Mouse (Mus musculus) 3T3-L1 (cell line): ENCODE measurements around the gene Gm17349.

Experiments
- DNase-seq: peaks from one replicate; pipeline ENCODE4 v3.0.0-alpha.2; 2015; ENCODE audit warnings: low read depth, low spot score

Gm17349 gene

DNA sequence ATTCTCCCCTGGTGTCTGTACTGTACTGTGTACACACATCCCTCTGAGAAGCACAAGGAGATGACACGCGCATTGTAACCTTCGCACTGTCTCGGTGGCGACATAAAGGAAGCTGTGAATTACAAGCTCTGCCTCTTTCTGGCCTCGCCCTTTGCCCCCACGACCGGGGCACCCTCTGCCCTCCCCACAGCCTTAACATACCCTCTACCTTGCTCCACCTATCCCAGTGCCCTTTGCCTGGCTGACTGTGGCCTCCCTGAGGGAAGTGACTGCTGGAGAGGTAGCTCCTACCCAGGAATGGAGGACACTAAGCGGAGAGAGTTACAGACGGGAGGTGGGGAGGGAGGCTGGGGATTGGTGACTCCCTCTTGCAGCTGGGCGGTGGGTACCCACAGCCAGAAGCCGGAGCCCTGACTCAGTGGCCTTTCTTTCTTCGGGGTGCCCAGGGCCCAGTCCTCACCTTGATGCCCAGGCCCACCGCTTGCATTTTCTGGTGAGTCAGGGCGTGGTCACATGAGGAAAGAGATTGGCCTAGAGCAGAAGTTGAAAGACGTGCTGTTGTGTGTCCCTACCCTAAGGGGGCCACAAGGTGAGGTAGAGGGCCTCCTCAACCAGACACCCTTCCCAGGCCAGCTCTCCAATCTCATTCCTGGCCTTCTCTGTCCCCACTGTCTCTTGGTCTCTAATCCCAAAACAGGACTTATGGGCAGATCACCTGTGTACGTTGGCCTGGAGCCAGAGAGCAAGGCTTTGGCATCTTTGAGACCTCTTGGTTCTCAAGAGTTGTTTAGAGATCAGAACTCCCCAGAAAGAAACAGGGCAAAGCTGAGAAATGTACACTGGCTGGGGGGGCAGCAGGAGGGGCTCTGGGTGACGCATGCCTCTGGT, 4.8 kb downstream of the Gm17349 start:
- DNase-seq, result no peak

DNA sequence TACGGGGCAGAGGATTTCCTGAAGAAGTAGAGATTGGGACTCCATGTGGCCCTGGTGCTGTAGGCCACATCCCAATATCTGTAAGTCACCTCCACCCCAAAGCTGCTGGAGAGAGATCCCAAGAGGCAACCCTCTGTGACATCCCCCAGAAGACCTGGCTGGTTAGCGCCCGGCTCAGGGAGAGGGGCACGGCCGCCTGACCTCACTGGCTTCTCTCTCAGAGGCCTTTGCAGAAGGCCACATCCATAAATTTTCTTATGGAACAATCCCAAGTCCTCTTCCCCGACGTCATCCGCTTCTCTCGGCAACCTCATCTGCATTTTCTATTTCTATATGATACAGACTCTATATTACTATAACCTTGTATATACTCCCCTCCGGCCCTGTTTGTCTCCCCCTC, 5.6 kb downstream of the Gm17349 start:
- no peak for DNase-seq

DNA sequence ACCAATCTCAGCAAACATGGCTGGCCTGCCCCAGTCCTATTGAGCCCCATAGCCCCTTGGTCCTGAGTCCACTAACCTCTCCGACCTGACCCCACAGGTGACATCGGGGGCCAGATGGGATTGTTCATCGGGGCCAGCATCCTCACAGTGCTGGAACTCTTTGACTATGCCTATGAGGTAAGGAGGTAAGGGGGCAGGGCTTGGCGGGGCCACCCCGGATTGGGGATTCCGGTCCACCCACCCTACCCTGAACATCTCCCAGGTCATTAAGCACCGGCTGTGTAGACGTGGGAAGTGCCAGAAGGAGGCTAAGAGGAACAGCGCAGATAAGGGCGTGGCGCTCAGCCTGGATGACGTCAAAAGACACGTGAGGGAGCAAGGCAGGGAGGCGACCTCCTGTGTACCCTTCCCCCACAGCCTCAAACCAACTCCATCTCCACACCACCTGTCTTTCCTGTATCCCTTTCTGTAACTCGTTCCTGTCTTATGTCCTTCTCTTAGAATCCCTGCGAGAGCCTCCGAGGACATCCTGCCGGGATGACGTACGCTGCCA, 6.7 kb downstream of the Gm17349 start:
- no peak for DNase-seq

DNA sequence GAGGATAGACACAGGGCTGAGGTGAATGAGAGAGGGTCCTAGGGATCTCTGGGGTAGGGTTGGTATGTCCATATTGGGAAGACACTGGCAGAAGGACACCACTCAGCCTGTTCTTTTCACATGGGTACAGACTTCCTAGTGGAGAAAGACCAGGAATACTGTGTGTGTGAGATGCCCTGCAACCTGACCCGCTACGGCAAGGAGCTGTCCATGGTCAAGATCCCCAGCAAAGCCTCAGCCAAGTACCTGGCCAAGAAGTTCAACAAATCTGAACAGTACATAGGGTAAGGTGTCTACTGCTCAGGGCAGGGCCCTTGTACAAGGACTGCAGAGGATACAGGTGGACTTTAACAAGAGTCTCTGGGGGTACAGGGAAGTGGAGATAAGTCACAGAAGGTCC, 8.0 kb downstream of the Gm17349 start:
- no peak for DNase-seq

DNA sequence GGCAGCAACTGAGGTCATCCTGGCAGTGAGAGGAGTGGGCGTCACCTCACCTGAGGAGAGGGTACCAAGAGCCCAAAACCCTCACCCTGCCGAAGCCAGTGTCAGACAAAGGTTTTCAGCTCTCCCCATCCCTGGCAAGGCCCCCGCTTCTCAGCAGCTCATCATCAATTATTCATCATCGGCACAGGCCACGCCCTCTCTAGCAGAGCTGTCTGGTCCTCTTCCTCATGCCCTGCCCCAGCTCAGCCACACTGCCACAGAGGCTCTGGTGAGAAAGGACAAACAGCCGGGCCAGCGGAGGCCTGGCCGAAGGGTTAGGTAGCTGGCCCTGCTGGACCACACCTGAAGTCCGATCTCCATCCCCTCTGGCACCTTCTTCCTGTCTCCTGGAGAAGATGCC, 13.3 kb downstream of the Gm17349 start:
- no peak for DNase-seq

DNA sequence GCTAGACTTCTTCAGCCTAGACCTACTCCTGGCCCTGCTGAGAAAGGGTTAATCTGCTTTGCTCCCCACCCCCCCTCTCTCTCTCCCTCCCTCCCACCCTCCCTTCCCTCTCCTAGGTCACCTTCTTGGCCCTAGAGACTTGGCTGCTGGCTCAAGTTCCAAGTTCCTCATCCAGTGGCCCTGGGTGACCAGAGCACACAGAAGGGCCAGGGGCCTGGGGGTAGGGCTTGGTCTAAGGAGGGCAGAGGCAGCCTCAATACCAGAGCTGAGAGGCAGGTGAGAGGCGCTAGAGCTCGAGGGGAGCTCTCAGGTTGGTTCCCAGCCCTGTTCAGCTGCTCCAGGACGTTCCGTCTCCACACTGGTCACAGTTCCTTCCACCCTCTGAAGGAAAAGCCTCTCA, 14.4 kb downstream of the Gm17349 start:
- no peak for DNase-seq

DNA sequence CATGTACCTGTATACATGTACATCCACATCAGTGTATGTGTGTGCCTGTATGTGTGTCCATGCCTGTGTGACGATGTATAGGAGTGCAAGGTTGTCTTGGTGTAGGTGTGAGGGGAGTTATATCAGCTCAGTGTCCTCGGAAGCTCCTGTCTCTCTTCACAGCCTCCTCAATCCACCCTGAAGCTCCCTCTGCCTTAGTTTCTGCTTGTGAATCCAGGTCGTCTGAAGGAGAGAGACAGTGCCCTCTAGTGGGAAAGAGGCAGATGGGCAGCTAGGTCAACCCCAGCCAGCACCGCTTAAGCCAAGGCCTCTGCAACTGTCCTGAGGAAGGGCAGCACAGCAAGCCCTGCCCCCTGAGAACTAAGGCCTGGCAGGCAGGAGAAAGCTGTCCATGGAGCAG, 16.6 kb downstream of the Gm17349 start:
- peak; percentile 88 for DNase-seq

DNA sequence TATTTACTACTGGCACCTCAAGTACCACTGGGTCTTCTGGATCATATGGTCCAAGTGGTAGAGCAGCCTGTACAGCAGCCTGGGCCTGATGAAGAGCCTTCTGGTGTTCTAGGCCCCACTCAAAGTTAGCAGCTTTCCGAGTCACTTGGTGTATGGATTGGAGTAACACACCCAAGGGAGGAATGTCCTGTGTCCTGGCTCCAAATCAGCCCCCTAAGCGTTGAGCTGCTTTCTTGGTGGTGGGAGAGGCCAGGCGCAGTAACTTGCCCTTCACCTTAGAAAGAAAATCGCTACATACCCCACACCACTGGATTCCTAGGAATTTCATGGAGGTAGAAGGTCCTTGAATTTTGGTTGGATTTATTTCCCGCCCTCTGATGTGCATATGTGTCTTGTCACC, 21.1 kb downstream of the Gm17349 start:
- DNase-seq, result no peak

DNA sequence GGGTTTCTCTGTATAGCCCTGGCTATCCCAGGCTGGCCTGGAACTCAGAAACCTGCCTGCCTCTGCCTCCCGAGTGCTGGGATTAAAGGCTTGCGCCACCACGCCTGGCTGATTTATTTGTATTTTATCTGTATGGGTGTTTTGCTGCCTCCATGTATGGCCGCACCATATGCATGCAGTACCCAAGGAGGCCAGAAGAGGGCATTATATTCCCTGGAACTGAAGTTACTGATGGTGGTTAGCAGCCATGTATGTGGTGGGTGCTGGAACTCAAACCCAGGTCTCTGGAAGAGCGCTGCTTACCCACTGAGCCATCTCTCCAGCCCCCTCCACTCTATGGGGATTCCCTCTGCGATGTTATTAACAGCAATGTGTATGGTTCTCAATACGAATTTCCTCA, 22.4 kb downstream of the Gm17349 start:
- DNase-seq, result peak; percentile 38

DNA sequence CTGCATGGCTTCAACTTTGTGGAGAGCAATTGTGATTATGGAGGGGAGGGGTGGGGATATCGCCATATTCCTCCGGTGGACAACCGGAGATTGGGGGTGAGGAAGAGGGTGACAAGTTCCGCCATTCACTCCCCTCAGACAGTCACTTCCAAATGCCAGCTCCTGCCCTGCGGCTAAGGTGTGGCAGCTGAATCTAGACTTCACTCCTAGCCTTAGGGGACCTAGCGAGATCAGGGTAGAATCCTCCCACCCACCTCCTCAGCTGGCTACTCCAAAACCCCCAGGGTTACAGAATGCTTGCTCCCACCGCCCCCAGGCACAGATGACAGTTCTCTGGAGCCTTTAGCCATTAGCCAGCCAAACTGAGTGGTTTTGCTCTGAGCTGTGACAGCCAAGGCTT, 26.3 kb downstream of the Gm17349 start:
- no peak for DNase-seq

DNA sequence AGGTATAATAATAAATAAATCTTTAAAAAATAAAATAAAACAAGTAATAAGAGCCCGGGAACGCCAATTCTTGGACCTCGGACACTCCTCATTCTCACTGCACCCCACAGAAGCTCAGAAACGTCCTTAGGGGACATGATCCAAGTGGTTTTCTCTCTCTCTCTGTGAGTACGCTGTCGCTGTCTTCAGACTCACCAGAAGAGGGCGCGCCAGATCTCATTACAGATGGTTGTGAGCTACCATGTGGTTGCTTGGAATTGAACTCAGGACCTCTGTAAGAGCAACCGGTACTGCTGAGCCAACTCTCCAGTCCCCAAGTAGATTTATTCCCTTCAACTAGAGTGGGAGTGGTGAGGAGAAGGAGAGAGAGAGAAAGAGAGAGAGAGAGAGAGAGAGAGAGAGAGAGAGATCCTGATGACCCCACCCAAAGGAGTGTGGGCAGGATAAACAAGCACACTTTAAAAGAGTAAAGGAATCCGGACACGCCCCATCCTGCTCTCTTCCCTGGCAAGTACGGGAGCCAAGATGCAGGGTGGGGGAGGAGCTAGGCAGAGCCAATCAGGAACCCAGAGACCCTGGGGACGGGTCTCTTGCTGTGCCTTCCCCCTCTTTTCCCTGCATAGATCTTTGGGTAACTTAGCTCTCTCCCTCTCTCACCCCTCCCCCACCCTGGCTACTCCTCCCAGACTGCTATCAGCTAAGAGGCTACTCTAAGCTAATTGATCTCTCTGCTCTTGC, 27.1 kb downstream of the Gm17349 start:
- DNase-seq, result peak; percentile 56

DNA sequence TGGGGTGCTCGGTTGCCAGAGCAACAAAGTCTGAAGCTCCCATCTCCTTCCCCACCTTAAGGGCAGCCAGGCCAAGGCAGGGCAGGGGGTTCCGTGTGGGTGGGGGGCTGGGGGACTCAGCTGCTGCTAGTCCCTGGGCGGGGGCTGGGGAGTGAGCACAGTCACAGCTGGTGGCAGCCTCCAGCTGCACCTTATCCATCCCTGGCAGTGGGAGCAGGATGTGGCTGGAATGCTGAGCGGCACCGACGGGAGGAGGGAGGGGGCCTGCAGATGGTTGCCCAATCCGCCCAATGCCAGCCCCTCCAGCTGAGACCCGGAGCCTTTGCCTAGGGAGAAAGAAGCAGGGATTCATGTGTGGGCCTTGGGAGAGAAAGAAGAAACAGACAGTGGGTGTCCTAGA, 28.2 kb downstream of the Gm17349 start:
- DNase-seq, result no peak

DNA sequence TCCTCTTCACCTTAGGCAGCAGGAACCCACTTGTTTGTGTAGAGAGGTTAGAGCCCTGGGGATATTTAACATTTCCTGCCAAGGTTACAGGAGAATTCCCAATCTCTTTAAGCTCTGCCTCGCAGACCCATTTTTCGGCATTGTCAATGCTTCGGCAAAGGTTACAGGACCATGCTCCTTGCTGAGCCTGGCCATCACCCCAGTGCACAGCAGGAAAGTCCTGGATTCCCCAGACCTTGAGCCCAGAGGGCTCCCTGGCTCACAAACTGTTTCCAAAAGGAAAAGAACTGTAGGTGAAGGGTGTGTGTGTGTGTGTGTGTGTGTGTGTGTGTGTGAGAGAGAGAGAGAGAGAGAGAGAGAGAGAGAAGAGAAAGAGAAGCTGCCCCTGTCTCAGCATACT, 30.4 kb downstream of the Gm17349 start:
- no peak for DNase-seq

DNA sequence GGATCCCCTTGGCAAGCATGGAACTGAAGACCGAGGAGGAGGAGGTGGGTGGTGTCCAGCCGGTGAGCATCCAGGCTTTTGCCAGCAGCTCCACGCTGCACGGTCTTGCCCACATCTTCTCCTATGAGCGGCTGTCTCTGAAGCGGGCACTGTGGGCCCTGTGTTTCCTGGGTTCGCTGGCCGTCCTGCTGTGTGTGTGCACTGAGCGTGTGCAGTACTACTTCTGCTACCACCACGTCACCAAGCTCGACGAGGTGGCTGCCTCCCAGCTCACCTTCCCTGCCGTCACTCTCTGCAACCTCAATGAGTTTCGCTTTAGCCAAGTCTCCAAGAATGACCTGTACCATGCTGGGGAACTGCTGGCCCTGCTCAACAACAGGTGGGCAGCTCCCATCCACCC, 33.5 kb downstream of the Gm17349 start:
- no peak for DNase-seq

DNA sequence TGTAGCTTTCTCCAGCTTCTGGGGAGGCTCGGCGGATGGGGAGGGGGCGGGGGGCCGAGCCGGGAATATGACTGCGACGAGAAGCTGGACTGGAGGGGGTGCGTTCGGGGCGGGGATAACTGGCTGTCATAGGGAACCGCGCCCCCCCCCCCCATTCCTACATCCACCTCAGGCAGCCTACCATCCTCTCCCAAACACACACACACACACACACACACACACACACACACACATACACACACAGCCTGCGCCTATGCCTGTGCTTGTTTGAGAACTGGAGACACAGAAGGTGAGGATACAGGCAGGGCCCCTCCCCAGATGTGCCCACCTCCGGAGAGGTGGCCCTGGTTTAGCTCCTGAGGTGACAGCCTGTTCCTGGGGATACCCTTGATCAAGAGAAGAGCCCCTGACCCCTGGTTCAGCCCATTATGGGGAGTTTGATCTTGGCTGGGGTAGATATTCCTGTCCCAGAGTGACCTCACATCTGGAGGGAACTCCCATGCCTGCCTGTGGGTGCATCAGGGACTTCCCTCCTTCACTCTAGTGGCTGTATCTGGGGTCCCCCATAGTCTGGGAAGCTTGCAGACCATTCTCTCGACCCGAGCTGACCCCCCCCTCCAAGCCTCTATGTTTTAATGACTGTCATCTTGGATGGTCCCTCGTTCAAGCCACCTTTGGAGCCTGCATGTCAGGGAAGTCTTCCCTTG, 34.2 kb downstream of the Gm17349 start:
- no peak for DNase-seq

DNA sequence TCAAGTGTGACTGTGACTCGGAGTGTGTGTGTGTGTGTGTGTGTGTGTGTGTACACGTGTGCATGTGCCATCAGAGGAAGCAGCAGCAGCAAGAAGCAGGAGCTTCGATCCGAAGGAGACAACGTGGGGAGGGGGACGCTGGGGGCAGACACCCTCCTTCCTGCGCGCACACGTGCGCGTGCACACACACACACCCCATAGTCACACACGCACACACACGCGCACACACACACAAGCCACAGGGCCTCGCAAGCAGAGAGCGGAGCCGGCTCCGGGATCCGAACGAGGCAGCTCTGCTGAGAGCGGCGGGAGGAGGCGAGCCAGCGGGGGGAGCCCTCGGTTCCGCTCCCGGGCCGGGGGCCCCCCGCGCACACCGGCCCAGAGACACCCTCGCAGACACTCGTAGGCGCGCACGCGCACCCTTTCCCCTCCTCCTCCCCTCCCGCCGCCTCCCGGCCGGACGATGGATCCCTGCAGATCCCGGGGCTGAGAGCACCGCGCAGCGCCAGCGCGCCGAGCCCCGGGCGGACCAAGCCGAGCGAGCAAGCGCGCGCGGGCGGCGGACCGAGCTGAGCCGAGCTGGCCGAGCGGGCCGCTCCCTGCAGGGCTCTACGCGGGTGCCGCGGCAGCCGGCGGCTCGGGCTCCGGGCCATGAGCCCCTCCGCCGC, 35.0 kb downstream of the Gm17349 start, which contains the start of gene Asic1:
TSS of gene Asic1 (plus strand) at position 215 of the 668 bp plus-strand sequence.
- DNase-seq, result peak; percentile 36

DNA sequence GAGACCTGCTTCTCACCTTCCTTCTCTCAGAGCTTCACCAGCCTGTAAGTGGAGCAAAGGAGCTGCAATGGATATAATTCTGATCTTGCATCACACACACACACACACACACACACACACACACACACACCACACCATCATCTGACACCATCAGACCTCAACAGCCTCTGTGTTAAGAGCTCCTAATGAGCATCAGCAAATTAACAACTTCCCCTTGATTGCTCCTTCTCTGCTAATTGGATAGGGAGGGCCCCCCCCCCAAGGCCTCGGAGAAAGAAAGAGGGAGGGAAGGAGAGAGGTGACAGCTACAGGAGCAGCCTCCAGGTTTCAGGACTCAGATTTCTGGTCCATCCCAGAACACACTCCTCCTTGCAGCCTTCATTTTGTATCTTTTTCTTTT, 35.9 kb downstream of the Gm17349 start:
- no peak for DNase-seq

DNA sequence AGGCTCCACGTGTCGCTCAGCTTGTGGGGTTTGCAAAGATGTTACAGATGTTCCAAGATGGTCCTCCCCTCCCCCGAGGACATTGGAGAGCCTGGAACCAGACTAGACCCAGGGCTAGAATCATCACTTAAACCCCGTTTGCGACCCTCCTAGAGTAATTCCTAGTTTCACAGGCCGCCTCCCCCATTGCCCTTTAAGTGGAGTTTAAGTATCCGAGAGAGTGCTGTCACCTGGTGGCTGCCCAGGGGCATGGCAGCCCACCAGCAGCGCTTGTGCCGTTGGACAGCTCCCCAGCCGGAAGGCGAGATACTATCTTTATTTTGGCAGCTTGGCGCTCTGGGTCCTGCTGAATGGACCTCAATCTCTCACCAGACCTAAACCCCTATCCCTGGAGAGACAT, 36.4 kb downstream of the Gm17349 start:
- DNase-seq, result peak; percentile 85

DNA sequence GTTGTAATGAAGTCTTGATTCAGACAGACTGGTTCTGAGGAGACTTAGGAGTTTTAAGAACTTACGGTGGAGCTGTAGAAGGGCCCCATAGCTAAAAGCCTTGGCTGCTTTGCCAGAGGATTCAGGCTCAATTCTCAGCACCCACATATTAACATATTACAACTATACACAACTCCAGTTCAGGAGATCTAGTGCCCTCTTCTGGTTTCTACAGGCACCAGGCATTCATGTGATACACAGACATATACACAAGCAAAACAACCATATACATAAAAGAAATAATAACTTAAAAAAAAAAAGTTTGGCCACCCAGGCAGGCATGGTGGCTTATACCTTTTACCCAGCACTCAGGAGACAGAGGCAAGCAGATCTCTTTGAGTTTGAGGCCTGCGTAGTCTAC, 37.7 kb downstream of the Gm17349 start:
- no peak for DNase-seq

DNA sequence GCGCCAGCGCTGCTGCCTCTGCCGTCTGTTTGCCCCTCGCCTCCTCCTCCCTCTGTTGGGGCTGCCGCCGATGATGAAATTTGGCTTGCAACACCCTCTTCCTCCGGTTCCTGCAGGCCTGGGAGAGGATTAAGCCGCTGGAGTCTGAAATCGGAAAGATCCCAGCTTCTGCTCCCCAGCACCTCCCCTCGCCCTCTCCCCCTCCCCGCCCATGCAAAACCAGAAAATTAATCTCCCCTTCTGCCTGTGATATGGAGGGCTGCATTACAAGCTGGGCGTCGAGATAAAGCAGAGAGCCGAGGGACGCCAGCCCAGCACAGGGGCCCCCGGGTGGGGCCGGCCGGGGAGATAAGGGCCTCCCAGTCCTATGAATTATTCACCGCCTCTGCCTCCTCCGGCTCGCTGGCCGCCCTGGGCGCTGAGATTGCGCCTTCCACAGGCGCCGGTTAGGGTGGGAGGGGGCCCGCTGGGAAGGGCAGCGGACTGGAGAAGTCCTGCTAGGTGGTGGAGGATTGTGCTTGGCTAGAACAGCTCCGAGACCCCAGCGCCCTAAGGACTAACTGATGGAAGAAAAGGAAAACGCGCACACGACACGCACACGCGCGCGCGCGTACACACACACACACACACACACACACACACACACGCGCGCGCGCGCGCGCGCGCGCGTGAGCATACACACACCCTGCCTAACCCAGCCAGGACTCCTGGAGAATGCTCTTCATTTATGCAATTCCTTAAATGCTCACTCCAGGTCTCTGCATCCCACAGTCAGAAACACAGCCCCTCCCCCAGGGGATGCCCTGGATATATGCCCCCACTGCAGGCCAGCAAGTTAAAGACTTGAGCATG, 40.5 kb downstream of the Gm17349 start:
- peak; percentile 82 for DNase-seq
